Mouse (Mus musculus): Measurements from ENCODE around the gene Hoxd8. TPM values are rescaled to one million over a fixed set of nuclear protein-coding genes. Genes with fewer than 3 reads are reported as not detected.

The Hoxd8 gene
- polyA plus RNA-seq, 1 experiment from 2014 or later: 2.7 TPM

DNA sequence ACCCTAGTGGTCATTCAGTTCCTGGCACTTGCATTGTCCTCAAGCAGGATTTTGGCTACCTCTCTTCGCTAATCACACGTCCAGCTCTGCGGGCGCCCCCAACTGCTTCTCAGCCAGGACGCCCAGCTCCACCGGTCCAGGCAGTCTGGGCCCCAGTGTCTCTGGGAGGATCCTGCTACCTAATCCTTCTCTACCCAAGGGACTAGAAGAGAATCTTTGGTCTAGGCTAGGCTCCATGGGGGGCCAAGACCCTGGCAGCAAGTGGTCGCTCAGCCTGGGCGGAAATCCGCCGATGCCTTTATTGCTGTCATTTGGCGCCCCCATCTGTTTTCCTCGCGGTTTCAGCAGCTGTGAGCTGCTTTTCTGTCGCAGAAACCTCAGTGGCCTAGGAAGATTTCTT lies 42.7 kb upstream of the Hoxd8 start:
- 1% methylated on average over 14 of the region's 14 CpGs for WGBS
- TF ChIP-seq CTCF (IDR thresholded peaks at IDR 0.05; ENCODE audit: low read depth): peak; percentile 66
- no peaks in the 10 kb centered on the region for H3K36me3 ChIP-seq (ENCODE audit: control insufficient read depth, insufficient read depth)
- no peaks in the 10 kb centered on the region for H3K9me3 ChIP-seq (ENCODE audit: control insufficient read depth)
- H3K4me1 ChIP-seq (replicated peaks; ENCODE audit: control insufficient read depth, insufficient read depth, low read length): no peaks in the 10 kb centered on the region
- H3K4me2 ChIP-seq (replicated peaks; ENCODE audit: low read depth): 0 out of 2 replicates have a peak overlapping the region, but pooled peaks have one; percentile 33
- H3K27ac ChIP-seq (ENCODE audit: low read depth, low read length): no peak overlapping the region
- peak overlapping the region; percentile 6; the same call in 1 of the 2 replicates for H3K4me3 ChIP-seq (ENCODE audit: low read depth, low read length)
- ATAC-seq: no peak
- H3K9ac ChIP-seq (ENCODE audit: low read depth, low read length): no peak overlapping the region
- H3K27me3 ChIP-seq (replicated peaks; ENCODE audit: control insufficient read depth, insufficient read depth, low read length): peaks cover 97% of the 10 kb centered on the region

DNA sequence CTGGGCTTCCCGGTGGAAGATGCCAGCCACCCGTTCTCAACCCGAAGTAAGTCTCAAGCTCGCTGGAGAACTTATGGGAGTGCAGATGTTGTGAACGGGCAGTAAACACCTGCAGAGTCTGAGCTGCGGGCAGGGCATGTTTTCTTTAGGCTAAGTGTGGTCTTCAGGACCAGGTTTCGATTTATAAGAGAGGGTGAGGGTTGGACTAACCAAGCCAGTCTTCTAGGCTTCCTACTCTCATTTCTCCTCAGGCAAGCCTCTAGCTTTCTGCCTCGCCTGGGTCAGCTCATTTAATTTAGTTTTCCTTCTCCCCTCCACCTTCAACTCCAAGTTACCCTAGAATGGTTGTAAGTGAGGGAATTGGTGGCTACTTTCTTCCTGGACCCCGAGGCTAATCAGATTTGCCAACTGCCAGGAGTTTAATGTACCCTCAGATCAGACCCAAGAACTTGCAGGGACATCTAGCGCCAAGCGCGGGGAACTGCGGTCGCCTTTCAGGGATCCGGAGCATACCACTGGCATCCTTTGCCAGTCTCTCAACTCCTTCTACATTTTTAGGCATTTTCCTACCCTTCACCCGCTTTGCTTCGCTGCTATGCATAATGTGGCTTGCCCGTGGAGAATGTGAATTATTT lies 41.0 kb upstream of the Hoxd8 start:
- WGBS: 4% methylated on average over 18 of the region's 18 CpGs

DNA sequence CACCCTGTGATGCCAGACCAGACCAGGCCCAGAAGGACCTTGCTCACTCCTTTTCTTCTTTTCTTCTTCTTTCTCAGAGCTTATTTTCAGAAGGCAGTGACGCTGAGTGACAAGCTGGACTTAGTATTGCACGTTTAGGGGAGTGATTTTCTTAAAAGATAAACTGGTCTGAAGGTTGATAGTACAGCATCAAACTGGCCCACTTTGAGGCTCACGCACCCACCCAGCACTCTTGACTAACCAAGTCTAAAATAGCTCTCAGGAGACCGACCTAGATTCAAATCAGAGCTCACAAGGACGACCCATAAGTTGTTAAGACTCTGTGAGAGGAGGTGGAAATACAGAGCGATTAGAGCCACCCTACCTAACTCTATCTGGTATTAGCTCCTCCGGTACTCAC lies 38.0 kb upstream of the Hoxd8 start:
- Histone ChIP-seq H3K4me2 (replicated peaks; ENCODE audit: low read depth) (no peak overlapping the region), H3K27me3 (replicated peaks; ENCODE audit: control insufficient read depth, insufficient read depth, low read length) (peaks cover 96% of the 10 kb centered on the region), H3K27ac (ENCODE audit: low read depth, low read length) (no peak overlapping the region), H3K36me3 (ENCODE audit: control insufficient read depth, insufficient read depth) (no peaks in the 10 kb centered on the region), H3K9ac (ENCODE audit: low read depth, low read length) (no peak overlapping the region), H3K9me3 (ENCODE audit: control insufficient read depth) (no peaks in the 10 kb centered on the region), H3K4me3 (ENCODE audit: low read depth, low read length) (no peak overlapping the region), H3K4me1 (replicated peaks; ENCODE audit: control insufficient read depth, insufficient read depth, low read length) (0 out of 2 replicates have a peak, but pooled peaks cover 3% of the 10 kb centered on the region)
- no peak for TF ChIP-seq CTCF (IDR thresholded peaks at IDR 0.05; ENCODE audit: low read depth)
- ATAC-seq: no peak
- whole genome bisulfite sequencing: 3% methylated on average over 7 of the region's 7 CpGs

More for the DNA sequence above, 41.0 kb upstream of the Hoxd8 start:
- Histone ChIP-seq H3K27me3 (replicated peaks; ENCODE audit: control insufficient read depth, insufficient read depth, low read length) (peaks cover 97% of the 10 kb centered on the region), H3K9ac (ENCODE audit: low read depth, low read length) (no peak overlapping the region), H3K4me3 (ENCODE audit: low read depth, low read length) (no peak overlapping the region), H3K27ac (ENCODE audit: low read depth, low read length) (no peak overlapping the region), H3K36me3 (ENCODE audit: control insufficient read depth, insufficient read depth) (no peaks in the 10 kb centered on the region), H3K9me3 (ENCODE audit: control insufficient read depth) (no peaks in the 10 kb centered on the region), H3K4me1 (replicated peaks; ENCODE audit: control insufficient read depth, insufficient read depth, low read length) (0 out of 2 replicates have a peak, but pooled peaks cover 3% of the 10 kb centered on the region), H3K4me2 (replicated peaks; ENCODE audit: low read depth) (no peak overlapping the region)
- peak; percentile 79 for TF ChIP-seq CTCF (IDR thresholded peaks at IDR 0.05; ENCODE audit: low read depth)
- no peak for ATAC-seq

DNA sequence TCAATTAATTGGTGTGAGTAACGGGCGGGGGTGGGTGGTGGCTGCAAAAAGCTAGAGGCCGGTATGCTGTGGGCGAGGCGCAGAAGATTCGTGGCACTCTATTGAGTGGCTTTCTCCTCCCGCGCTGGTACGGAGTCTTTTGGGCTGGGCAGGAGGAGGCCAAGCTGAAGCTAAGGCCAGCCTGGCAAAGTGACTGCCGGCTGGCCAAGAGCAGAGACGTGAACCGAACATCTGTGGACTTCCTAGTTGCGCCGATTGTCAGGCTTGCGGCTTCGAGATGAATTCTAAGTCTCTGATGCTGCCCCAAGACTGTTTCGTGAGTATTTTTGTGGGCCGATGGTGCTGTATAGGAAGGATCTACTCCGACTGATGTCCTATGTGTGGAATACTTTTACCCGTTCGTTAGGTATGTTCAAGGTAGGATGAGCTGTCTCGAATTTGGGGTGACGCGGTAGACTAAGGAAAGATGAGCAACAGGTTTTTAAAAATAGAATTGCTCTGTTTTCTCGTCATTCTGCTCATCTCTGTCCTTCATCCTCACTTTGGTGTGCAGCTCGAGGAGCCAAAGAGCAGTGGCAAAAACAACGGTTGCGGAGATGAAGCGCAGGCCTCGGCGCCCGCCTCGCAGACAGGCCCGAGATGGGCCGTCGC lies 37.1 kb upstream of the Hoxd8 start:
- no peak overlapping the region for H3K27ac ChIP-seq (ENCODE audit: low read depth, low read length)
- no peaks in the 10 kb centered on the region for H3K36me3 ChIP-seq (ENCODE audit: control insufficient read depth, insufficient read depth)
- no peaks in the 10 kb centered on the region for H3K9me3 ChIP-seq (ENCODE audit: control insufficient read depth)
- H3K4me3 ChIP-seq (ENCODE audit: low read depth, low read length): peak overlapping the region; percentile 42; the same call in 1 of the 2 replicates
- peaks cover 96% of the 10 kb centered on the region for H3K27me3 ChIP-seq (replicated peaks; ENCODE audit: control insufficient read depth, insufficient read depth, low read length)
- no peak overlapping the region for H3K9ac ChIP-seq (ENCODE audit: low read depth, low read length)
- 0 out of 2 replicates have a peak, but pooled peaks cover 3% of the 10 kb centered on the region for H3K4me1 ChIP-seq (replicated peaks; ENCODE audit: control insufficient read depth, insufficient read depth, low read length)
- WGBS: 4% methylated on average over 36 of the region's 36 CpGs
- no peak for ATAC-seq
- TF ChIP-seq CTCF (IDR thresholded peaks at IDR 0.05; ENCODE audit: low read depth): no peak
- H3K4me2 ChIP-seq (replicated peaks; ENCODE audit: low read depth): no peak overlapping the region

DNA sequence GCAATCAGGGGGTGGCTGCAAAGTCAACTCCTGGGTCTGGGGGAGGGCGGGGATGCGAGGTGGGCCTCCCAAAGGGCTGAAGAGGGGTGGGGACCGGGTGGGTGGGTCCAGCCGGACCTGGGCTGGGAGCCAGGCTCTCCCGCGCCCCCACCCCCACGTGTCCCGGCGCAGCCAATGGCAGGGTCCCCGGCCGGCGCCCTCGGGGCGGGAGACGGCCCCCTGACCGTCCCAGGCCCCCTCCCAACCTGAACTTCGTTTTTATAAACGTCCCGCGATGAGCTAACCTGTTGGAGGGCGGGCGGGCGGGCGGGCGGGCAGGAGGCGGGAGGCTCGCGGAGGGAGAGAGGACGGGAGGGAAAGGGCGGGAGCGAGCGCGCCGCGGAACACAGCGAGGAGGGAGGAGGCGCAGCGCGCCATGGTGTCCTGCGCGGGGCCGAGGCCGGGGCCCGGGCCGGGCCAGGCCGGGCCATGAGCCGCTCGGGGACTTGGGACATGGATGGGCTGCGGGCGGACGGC lies 36.5 kb upstream of the Hoxd8 start, which contains the start of gene Hoxd13:
TSS of gene Hoxd13 (plus strand) at position 469 of the 516 bp plus-strand sequence.
- Histone ChIP-seq H3K4me1 (replicated peaks; ENCODE audit: control insufficient read depth, insufficient read depth, low read length) (0 out of 2 replicates have a peak, but pooled peaks cover 3% of the 10 kb centered on the region), H3K9ac (ENCODE audit: low read depth, low read length) (no peak within 1 kb of the TSS), H3K4me3 (ENCODE audit: low read depth, low read length) (peak within 1 kb of the TSS; percentile 42), H3K36me3 (ENCODE audit: control insufficient read depth, insufficient read depth) (no peaks in the 10 kb centered on the region), H3K9me3 (ENCODE audit: control insufficient read depth) (no peaks in the 10 kb centered on the region), H3K27ac (ENCODE audit: low read depth, low read length) (no peak within 1 kb of the TSS), H3K27me3 (replicated peaks; ENCODE audit: control insufficient read depth, insufficient read depth, low read length) (peaks cover 96% of the 10 kb centered on the region), H3K4me2 (replicated peaks; ENCODE audit: low read depth) (peak within 1 kb of the TSS; percentile 71)
- ATAC-seq: peak; percentile 36; the same call in 1 of the 2 replicates
- WGBS: under 1% methylated on average over 31 of the region's 51 CpGs
- no peak for TF ChIP-seq CTCF (IDR thresholded peaks at IDR 0.05; ENCODE audit: low read depth)
